Mouse (Mus musculus) right cerebral cortex, postnatal 36 days (tissue): ENCODE data around the gene Tor1a.
A peak's percentile ranks its signal among the peaks of the same experiment; 100 is the strongest.

Experiments used
- DNase-seq, 2 experiments: peaks; one replicate each; pipeline ENCODE4 v3.0.0; 2022; ENCODE audit warnings: low spot score in 2 of 2, mixed read lengths in 1 of 2

The Tor1a gene

DNA sequence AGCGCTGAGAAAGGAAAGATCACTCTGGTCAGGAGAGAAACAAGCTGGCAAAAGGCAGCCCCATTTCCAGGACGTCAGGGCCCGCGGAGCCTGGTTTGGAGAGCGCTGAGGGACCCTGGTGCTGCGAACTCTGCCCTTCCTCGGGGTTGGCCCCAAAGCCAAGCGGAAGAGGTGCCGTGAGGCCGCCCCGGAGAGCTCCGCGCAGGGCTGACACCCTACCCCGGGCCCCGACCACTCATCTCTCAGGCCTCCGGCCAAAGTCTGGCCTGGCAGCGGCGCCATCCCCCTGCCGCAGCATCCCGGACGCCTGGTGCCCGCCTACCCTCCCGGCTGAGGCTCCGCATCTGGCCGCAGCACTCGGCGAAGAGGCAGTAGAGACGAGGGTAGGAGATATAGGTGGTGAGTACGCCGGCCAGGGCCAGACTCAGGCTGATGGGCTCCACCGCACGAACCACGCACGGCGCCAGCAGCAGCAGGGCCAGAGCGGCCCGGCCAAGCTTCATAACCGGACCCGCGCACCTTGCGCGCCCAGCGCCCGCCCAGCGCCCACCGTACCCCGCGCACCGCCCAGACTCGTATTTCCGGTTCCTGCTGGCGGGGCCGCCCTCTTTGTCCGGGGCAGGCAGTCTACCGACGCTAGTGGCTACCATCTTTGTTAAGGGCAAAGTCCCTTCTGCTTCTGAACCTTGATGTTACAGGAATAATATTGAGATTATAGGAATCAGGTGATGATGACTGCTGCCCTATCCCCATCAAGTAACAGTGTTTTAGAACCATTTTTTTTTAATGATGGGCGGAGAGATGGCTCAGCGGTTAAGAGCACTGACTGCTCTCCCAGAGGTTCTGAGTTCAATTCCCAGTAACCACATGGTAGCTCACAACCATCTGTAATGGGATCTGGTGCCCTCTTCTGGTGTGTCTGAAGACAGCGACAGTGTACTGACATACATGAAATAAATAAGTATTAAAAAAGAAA, at the start of gene Tor1a:
Gene Tor1a (minus strand): TSS at position 582 of the 976 bp plus-strand sequence.
- peak; percentile 82 to 86 for DNase-seq

- DNase-seq, result no peak
These were observed 45.8 kb upstream of the Tor1a start for GRCm38 (mm10) chr2:31013371-31014120.

GRCm38 (mm10) chr2:31007208-31007607, 39.5 kb upstream of the Tor1a start:
- no peak for DNase-seq

GRCm38 (mm10) chr2:31006434-31006833, 38.7 kb upstream of the Tor1a start:
- no peak for DNase-seq

DNA sequence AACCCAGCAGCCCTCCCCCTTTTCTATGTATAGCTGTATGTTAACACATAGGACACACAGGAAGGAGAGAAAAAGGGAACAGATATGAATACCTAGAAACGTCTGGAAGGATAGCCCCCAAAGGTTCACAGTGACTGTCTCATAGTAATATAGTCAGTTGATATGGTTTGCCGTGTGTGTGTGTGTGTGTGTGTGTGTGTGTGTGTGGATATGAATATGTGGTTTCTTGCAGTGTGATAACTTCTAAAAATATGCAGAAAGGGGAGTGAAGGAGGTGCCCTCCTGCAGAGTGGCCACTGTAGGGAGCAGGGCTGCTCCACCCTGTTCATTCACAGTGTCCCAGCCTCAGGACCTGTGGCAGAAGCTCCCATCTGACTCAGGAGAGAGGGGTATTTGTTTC, 37.7 kb upstream of the Tor1a start:
- DNase-seq, result no peak

- DNase-seq, result no peak
These were observed 35.1 kb upstream of the Tor1a start for GRCm38 (mm10) chr2:31002857-31003256.

DNA sequence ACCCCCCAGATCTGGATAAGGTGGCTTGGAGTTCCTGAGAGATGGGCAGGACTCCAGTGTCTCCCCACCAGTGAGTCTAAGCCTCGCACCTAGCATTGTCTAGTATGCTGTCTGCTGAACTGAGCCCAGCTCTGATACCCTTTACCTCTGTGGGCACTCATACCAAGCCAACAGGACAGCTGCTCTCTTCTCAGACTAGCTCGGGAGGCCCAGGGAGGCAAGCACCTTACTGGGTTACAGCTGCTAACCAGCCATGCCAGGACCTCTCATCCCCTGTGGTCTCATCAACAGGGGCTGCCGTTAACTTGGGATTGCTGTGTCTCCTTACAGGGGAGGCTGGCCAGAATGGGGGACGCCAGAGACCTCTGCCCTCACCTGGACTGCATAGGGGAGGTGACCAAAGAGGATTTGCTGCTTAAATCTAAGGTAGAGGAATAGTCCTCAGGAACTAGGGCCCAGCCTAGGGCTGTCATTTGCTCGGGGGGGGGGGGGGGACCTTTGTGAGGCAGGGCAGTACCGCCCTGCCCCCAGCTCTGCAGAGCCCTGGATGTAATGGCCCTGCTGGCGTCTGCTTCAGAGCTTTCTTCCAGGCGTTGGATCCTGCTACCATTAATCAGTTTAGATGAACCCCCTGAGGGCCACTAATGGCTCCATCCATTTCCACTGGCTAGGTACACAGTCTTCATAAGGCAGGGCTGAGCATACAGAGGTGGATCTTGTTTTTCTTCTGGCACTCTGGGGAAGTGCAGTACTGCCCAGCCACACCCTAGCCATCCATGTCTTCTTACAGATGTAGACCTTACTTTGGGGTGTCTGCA, 30.9 kb upstream of the Tor1a start:
- DNase-seq, result no peak

GRCm38 (mm10) chr2:30995432-30995996, 27.8 kb upstream of the Tor1a start:
- DNase-seq, result no peak

DNA sequence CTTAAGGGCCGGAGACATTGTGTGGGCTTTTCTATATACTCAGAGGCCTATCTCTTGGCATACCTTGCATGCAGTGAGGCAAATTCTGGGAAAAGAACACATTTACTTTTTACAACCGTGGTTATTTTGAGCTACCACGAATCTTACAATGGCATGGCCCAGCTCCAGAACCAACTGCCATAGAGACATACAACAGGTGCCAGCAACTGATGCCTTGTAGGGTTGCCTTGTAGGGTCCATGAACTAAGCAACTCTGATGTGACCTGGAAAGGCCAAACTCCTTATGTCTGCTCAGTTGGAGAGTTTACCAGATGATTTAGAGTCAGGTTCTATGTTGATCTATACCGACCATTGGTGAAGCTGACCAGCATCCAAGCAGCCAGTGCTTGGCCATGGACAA, 27.1 kb upstream of the Tor1a start:
- DNase-seq, result no peak

DNA sequence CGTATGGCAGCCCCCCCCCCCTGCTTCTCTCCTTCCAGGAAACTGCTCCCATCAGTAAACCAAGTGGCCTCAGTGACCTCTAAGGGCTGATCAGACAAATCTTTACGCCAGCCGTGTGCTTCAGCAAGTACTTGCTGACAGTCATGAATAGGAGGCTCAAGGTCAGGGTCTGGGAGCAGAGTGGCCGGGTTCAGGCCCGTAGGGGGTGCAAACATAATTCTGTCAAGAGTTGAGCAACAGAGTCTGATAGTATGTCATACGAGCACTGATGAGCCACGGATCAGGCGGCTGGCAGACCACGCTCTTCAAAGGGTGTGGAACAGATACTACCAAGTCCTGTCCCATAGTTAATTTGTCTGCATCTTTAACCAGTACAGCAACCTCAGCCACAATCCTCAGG, 22.5 kb upstream of the Tor1a start:
- no peak for DNase-seq

DNA sequence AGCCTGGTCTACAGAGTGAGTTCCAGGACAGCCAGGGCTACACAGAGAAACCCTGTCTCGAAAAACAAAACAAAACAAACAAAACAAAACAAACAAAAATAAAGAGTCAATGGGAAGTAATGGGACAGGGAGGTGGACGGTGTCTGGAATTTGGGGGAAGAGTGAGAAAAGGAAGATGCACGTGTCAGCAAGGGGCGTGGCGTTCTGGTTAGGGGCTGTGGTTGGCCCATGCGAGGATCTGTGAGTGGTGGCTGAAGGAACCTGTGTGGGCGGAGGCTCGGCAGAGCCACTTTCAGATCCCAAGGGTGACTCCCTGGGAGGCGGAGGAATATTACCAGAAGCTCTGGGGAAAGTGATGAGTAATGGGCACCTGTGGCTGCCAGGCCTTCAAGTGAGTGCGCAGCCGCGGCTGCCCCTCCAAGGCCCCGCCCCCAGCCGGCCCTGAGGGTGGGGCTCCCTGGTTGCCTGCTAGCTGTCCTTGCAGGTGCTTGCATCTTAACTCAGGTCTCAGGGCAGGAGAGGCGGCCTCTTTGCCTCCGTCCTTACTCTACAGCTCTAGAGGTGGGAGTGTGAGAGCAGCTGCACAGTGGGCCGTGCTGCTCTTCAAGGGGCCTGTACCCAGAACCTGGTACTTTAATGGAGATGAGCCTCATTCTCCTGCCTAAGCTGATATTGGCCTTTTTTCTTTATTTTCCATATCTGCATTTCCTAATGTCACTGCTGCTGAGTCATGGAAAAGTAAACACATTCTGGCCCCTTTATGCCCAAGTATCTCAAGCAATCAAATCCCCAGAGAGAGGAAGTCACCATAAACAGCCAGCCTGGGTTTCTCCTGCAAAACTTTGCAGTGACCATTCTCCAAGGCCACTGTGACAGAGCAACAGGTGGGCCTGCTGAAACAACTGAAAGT, 17.6 kb upstream of the Tor1a start:
- DNase-seq, result peak in 1 of 2 experiments; percentile 18

- DNase-seq, result no peak
These were observed 15.3 kb upstream of the Tor1a start for GRCm38 (mm10) chr2:30983024-30983423.

GRCm38 (mm10) chr2:30981790-30982513, 14.2 kb upstream of the Tor1a start, which contains the start of the genes BC005624 and Usp20:
Gene BC005624 (minus strand): TSS chr2:30982201.
Gene Usp20 (plus strand): TSS chr2:30982279.
- peak; percentile 100 for DNase-seq

DNA sequence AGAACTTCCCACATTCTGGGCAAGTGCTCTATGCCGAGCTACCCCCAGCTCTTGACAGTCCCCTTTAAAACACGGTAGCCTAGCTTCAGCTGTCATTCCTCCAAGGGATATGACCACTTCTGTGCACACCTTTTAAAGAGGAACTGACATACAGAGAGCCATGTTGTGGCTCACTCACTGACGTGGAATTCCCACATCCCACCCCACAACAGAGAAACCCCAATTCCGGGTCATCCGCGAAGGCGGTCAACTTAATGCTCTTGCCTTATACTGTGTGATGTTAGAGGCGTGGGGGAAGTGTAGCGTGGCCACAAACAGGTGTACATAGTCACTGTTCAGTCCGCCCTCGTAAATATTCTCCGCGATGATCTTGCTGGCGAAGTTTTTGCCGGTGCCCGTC, 907 bp downstream of the Tor1a start:
- no peak for DNase-seq

DNA sequence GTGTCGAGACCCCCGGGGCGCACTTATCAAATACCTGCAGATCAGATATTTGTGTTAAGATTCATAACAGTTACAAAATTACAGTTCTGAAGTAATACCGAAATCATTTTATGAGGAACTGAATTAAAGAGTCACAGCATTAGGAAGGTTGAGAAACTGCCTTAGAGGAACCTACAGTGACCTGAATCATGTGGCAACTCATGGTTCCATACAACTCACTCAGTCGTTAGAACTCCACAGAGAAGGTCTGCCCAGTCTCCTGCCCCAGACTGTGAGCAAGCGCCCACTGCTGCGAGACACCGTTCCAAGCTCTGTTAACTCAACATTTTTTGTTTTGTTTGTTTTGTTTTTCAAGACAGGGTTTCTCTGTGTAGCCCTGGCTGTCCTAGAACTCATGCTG, 2.1 kb downstream of the Tor1a start:
- no peak for DNase-seq

DNA sequence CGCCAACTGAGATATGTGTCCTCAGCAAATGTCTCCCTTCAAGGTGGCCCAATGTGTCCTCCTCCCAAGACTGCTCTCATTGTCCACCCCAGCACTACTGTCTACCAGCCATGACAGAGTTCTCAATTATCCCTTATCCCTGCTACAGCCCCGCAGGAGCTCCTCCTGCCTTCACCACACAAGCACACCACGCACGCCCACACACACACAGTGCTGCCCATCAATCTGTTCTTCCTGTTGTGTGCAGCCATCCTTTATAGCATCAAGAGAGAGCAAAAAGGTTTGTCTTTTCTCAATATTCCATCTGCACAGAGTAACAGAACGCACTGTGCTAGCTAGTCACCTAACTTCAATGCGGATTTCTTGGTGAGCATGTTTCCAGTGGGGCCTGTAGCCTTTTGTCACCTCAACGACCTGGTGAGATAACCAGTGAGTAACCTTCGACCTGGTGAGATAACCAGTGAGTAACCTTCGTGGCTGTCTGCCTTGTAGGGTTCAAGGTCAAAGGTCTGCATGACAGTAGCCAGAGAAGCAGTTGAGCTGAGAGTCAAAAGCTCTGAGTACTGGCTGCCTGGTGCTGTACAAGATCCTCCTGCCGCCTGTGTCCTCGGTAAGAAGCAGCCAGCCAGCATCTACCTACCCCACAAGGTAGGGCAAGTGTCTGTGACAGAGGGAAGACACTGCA, 5.0 kb downstream of the Tor1a start:
- DNase-seq, result no peak

DNA sequence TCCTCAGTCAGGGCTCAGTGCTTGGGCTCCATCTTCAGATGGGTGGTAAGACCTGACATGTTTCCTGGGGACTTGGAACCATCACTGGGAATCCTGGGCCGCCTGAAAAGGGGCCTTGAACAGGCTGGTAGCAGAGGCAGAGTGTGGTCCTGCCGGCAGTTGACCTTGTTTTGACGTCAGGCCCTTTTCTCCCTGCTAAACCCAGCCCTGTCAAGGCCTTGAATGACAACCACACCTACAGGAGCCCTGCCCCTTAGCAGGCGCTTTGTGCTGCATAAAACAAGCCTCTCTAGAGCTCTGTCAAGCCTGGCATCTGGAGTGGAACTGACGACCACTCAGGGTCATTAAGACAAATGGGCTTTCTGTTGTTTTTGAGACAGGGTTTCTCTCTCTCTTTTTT, 7.9 kb downstream of the Tor1a start:
- DNase-seq, result no peak

GRCm38 (mm10) chr2:30958726-30959125, 9.0 kb downstream of the Tor1a start:
- no peak for DNase-seq

DNA sequence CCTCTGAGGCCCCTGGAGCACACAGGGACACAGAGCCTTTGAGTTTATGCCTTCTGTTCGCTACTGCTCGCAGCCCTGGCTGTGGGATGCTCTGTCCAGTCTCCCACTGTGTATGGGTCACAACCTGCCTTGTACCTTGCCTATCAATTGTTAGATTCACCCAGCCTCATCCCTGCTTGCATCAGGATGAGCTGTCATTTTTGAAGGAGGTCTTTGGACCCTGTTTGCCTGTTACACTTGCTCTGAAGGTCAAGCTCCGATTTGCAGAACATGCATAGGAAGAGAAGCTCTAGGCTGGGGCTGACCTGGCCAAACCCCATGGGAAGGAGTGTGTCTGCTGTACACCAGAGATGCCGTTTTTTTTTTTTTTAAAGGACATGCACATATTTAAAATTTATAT, 10.2 kb downstream of the Tor1a start:
- no peak for DNase-seq
